Mouse (Mus musculus) liver, embryonic 14.5 days (tissue): ENCODE data around the gene Syt9. TPM values are rescaled to one million over a fixed set of nuclear protein-coding genes. Genes with fewer than 3 reads are reported as not detected.

ENCODE experiments used
- ATAC-seq: fragments of 200-750 bp; cut with Nextera tagmentation; 2 replicates; pipeline ENCODE4 v1.8.0; 2017; ENCODE audit warnings: moderate number of reproducible peaks, mild to moderate bottlenecking, moderate library complexity; ENCODE audit not compliant: insufficient read depth
- DNase-seq, 3 experiments: peaks; one replicate each; pipeline ENCODE4 v3.0.0-alpha.2; 2012 to 2013; ENCODE audit warnings: low read depth in 3 of 3, low spot score in 3 of 3
- H3K27ac ChIP-seq: fragments of 300-500 bp; sonication (generic); 2 replicates; pipeline ENCODE4 v1.5.1; 2014; ENCODE audit warnings: moderate library complexity, mild to moderate bottlenecking, control low read depth, inconsistent platforms
- H3K27me3 ChIP-seq: fragments of 300-500 bp; sonication (generic); 2 replicates; pipeline ENCODE4 v1.6.1; 2014; ENCODE audit warnings: mild to moderate bottlenecking, low read length, moderate library complexity; ENCODE audit not compliant: control insufficient read depth, insufficient read depth
- H3K36me3 ChIP-seq: fragments of 300-500 bp; sonication (generic); replicated peaks from 2 replicates; pipeline ENCODE4 v1.6.1; 2014; ENCODE audit warnings: low read depth; ENCODE audit not compliant: control insufficient read depth, insufficient read depth
- H3K4me1 ChIP-seq, 2 experiments: fragments of 200-500 bp in 1 of 2; fragments of 300-500 bp in 1 of 2; sonication (generic) in 1 of 2; replicated peaks; 2 replicates each; pipeline ENCODE4 v1.6.1; 2012 to 2014; ENCODE audit warnings: antibody characterized with exemption in 1 of 2, inconsistent platforms in 1 of 2, low read length in 1 of 2; ENCODE audit not compliant: control insufficient read depth in 2 of 2, insufficient read depth in 2 of 2
- H3K4me2 ChIP-seq: fragments of 300-500 bp; sonication (generic); 2 replicates; pipeline ENCODE4 v1.6.1; 2014; ENCODE audit warnings: low read depth, mild to moderate bottlenecking, control low read depth, moderate library complexity
- H3K4me3 ChIP-seq, 2 experiments: fragments of 200-500 bp in 1 of 2; fragments of 300-500 bp in 1 of 2; sonication (generic) in 1 of 2; 2 replicates each; pipeline ENCODE4 v1.5.1; 2012 to 2014; ENCODE audit warnings: low read depth in 2 of 2, low read length in 2 of 2, mild to moderate bottlenecking in 2 of 2, control low read depth in 1 of 2, inconsistent platforms in 1 of 2, moderate library complexity in 1 of 2; ENCODE audit not compliant: insufficient read depth in 1 of 2
- H3K9ac ChIP-seq: fragments of 300-500 bp; sonication (generic); replicated peaks from 2 replicates; pipeline ENCODE4 v1.6.1; 2014; ENCODE audit warnings: mild to moderate bottlenecking, control low read depth, moderate library complexity
- H3K9me3 ChIP-seq: fragments of 300-500 bp; sonication (generic); 2 replicates; pipeline ENCODE4 v1.6.1; 2016; ENCODE audit warnings: low read length, mixed read lengths; ENCODE audit not compliant: control insufficient read depth
- CTCF ChIP-seq: IDR thresholded peaks from 2 replicates; pipeline ENCODE4 v1.5.1; 2016; ENCODE audit warnings: antibody characterized with exemption, low read depth, control low read depth
- EP300 ChIP-seq: IDR thresholded peaks from 2 replicates; pipeline ENCODE4 v1.6.1; 2016; ENCODE audit warnings: antibody characterized with exemption, low read depth
- WGBS: fragments of 180-500 bp; shearing (Covaris S2); extraction: QIAGEN DNeasy Blood & Tissue Kit; methylation state at CpG from one replicate; pipeline ENCODE4 v1.1.7; 2014; ENCODE audit not compliant: insufficient replicate concordance; 5-methylcytosine and 5-hydroxymethylcytosine counted together
- polyA plus RNA-seq, 2 experiments: library from polyadenylated mRNA; depleted of rRNA in 1 of 2; stranded (reverse) in 1 of 2; unstranded in 1 of 2; fragments of >200 nt; fragmentation: Nextera tagmentation in 1 of 2; extraction: Ambion mirVana in 1 of 2; gene quantifications; 2 replicates each; pipeline versions ENCODE4 v1.2.1 to v1.2.3; 2012 to 2014

The Syt9 gene
- polyA plus RNA-seq, 2 experiments = 0.13 to 0.16 TPM

DNA sequence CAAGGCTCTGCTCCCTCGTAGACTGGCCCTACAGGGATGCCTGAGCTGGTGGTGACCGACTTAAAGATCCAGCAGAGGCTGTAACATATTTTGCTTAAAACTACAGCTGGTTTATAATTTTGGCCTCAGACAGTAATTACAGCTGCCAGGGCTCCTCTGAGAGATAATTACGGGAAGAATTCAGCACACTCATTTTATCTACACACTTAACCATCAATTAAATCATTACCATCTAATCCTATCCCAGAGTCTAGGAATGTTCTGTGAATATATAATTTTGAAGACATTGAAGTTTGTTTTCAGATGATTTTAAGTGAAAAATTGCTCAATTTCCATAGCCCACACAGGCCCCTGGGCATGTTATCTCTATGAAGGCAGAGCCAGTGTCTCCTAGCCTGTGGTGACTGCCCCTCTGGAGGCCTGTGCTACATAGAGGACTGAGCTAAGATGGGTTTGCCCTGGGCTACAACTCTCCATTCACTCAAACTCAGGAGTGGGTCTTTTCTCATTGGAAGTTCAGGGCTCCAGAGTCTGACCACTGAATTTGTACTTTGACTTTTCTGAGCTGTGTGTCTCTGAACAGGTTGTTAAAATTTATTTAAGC lies 157.7 kb downstream of the Syt9 start:
- Histone ChIP-seq H3K27me3 (no peaks in the 10 kb centered on the region), H3K4me2 (no peak overlapping the region), H3K4me3 (no peak overlapping the region), H3K27ac (no peak overlapping the region), H3K4me1 (no peaks in the 10 kb centered on the region), H3K9ac (no peak overlapping the region), H3K9me3 (no peaks in the 10 kb centered on the region), H3K36me3 (no peaks in the 10 kb centered on the region)
- ATAC-seq (no peak), DNase-seq (no peak)
- 56% methylated on average over 3 of the region's 3 CpGs for WGBS
- no peak for TF ChIP-seq CTCF
- TF ChIP-seq EP300 = no peak

DNA sequence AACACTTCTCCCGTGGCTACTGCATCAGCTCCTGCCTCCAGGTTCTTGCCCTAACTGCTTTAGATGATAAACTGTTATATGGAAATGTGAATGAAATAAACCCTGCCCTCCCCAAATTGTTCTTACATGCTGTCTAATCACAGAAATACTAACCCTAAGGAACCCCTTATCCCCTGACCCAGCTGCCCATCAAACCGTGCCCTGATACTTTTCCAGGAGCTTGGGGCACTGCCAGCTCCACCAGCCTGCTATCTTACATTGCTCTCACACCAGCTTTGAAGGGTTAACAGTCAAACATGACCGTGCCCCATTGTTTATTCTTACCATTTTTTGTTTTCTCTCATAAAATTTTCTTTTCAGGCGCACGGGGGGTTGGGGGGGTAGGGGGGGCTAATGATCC lies 158.8 kb downstream of the Syt9 start:
- H3K9ac ChIP-seq = no peak overlapping the region
- no peaks in the 10 kb centered on the region for H3K27me3 ChIP-seq
- H3K36me3 ChIP-seq = no peaks in the 10 kb centered on the region
- TF ChIP-seq EP300 (no peak), CTCF (no peak)
- no peak for ATAC-seq
- no peak for DNase-seq
- H3K27ac ChIP-seq = no peak overlapping the region
- H3K9me3 ChIP-seq = no peaks in the 10 kb centered on the region
- no peak overlapping the region for H3K4me2 ChIP-seq
- 39% methylated on average over 5 of the region's 5 CpGs for WGBS
- H3K4me1 ChIP-seq = no peaks in the 10 kb centered on the region
- no peak overlapping the region for H3K4me3 ChIP-seq

DNA sequence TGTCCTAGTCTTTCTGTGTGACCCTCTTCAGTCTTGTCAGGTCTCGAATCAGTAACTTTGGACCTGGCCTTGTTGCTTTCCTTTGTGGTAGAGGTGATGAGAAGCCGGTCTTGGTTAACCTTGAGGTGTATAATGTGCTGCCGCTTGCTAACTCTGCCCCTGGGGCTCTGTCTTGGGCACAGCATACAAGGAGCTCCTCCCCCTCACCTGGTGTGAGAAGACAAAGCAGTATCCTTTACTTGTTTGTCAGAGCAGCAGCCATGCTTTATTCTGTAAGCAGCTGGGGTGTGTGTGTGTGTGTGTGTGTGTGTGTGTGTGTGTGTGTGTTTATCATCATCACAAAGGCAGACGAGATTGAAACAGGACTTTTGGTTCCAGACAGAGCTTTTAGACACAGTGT lies 164.8 kb downstream of the Syt9 start:
- no peak for TF ChIP-seq CTCF
- TF ChIP-seq EP300 = no peak
- no peak overlapping the region for H3K9ac ChIP-seq
- ATAC-seq (no peak), DNase-seq (no peak)
- no peak overlapping the region for H3K4me2 ChIP-seq
- 52% methylated on average over 4 of the region's 4 CpGs for WGBS
- no peak overlapping the region for H3K4me3 ChIP-seq
- no peak overlapping the region for H3K27ac ChIP-seq
- H3K27me3 ChIP-seq = no peaks in the 10 kb centered on the region
- no peaks in the 10 kb centered on the region for H3K9me3 ChIP-seq
- no peaks in the 10 kb centered on the region for H3K4me1 ChIP-seq
- no peaks in the 10 kb centered on the region for H3K36me3 ChIP-seq

DNA sequence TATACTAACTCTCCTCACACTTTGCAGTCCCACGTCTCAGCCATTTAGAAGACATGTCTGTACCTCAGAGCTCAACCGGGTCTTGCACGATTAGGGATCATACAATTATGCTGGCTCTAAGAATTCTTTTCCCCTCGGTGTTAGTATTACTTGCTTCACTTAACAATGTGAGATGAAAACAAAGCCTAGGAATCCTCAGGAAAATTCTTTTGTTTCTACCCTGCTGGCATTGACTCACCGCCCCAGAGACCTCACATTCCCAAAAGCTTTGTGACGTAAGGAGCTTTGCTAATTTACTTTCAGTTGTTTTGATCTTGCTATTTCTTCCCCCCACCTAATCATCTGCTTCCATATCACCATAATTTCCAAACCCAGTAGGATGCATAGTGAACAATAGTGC lies 166.0 kb downstream of the Syt9 start:
- no peaks in the 10 kb centered on the region for H3K4me1 ChIP-seq
- no peaks in the 10 kb centered on the region for H3K9me3 ChIP-seq
- H3K9ac ChIP-seq = no peak overlapping the region
- WGBS = 68% methylated on average over 6 of the region's 6 CpGs
- DNase-seq (no peak), ATAC-seq (no peak)
- no peaks in the 10 kb centered on the region for H3K36me3 ChIP-seq
- no peak for TF ChIP-seq CTCF
- TF ChIP-seq EP300 = no peak
- H3K27me3 ChIP-seq = no peaks in the 10 kb centered on the region
- H3K4me2 ChIP-seq = no peak overlapping the region
- H3K4me3 ChIP-seq = no peak overlapping the region
- no peak overlapping the region for H3K27ac ChIP-seq

DNA sequence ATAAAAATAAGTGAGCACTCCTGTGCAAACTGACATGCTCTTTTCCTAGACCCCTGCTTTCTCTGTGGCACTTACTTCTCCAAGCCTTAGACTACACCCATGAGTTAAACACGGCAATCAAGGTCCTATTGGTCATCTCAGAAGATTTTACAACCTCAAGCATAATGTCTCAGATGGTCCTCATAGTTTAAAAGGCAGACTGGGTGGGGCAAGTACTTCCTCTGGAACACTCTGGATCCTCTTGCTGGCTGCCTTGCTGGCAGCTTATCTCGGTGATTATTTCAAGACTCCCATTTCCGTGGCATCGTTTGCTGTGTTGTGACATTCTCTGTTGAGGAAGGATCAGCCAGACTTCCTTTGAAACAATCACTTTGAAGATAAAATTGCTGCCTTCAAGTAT lies 169.5 kb downstream of the Syt9 start:
- Histone ChIP-seq H3K4me2 (no peak overlapping the region), H3K9me3 (no peaks in the 10 kb centered on the region), H3K27me3 (no peaks in the 10 kb centered on the region), H3K36me3 (no peaks in the 10 kb centered on the region), H3K4me3 (no peak overlapping the region), H3K4me1 (no peaks in the 10 kb centered on the region), H3K9ac (no peak overlapping the region), H3K27ac (no peak overlapping the region)
- WGBS = 2% methylated on average over 4 of the region's 4 CpGs
- TF ChIP-seq EP300 (no peak), CTCF (no peak)
- DNase-seq (no peak), ATAC-seq (no peak)
